In genomic region chr4:155893212-155893690, GRCm38 (mm10) we compare ENCODE assay signal across 8 mouse cellular contexts. TPM values are rescaled to one million over a fixed set of nuclear protein-coding genes. Genes with fewer than 3 reads are reported as not detected.
DNase-seq lines count a peak whose midpoint lies in the region; ATAC-seq lines count a peak whose summit lies in the region.

No protein-coding gene starts in this region.

- peaks cover 27% of the 10 kb centered on the region for H3K4me1 ChIP-seq in neural tube, embryonic 11.5 days (ENCODE audit: control insufficient read depth, insufficient read depth, low read length)
- H3K4me1 ChIP-seq in hindbrain, embryonic 12.5 days = peaks cover 40% of the 10 kb centered on the region

- peaks cover 7% of the 10 kb centered on the region for H3K36me3 ChIP-seq in neural tube, embryonic 11.5 days (ENCODE audit: control insufficient read depth, insufficient read depth, low read length)
- H3K36me3 ChIP-seq in hindbrain, embryonic 12.5 days = peaks cover 31% of the 10 kb centered on the region
- peaks cover 4% of the 10 kb centered on the region; the same call in 1 of the 2 replicates for H3K36me3 ChIP-seq in macrophage (ENCODE audit: inconsistent target)

- H3K9me3 ChIP-seq in neural tube, embryonic 11.5 days (ENCODE audit: control insufficient read depth, low read length) = no peaks in the 10 kb centered on the region
- H3K9me3 ChIP-seq in hindbrain, embryonic 12.5 days (replicated peaks) = no peaks in the 10 kb centered on the region

- H3K79me2 ChIP-seq in macrophage (ENCODE audit: inconsistent target) = peaks cover 55% of the 10 kb centered on the region

- ATAC-seq in neural tube, embryonic 11.5 days (ENCODE audit: insufficient read depth, low FRiP score, low TSS enrichment) = no peak
- no peak for ATAC-seq in hindbrain, embryonic 12.5 days (ENCODE audit: low FRiP score)

- WGBS in neural tube, embryonic 11.5 days = 78% methylated on average over 8 of the region's 8 CpGs
- 73% methylated on average over 8 of the region's 8 CpGs for WGBS in hindbrain, embryonic 12.5 days
- WGBS in macrophage (ENCODE audit: missing documents) = 79% methylated on average over 7 of the region's 8 CpGs

- H3K4me2 ChIP-seq in neural tube, embryonic 11.5 days (ENCODE audit: low read depth) = peak overlapping the region; percentile 98
- H3K4me2 ChIP-seq in hindbrain, embryonic 12.5 days (replicated peaks) = peak overlapping the region; percentile 98

- H3K9ac ChIP-seq in neural tube, embryonic 11.5 days (ENCODE audit: low read length) = peak overlapping the region; percentile 32
- peak overlapping the region; percentile 96 for H3K9ac ChIP-seq in hindbrain, embryonic 12.5 days

- peak; percentile 39 for DNase-seq in cerebellum, adult 9-11 months
- DNase-seq in cerebellum, postnatal 10 days = no peak
- DNase-seq in neural tube, embryonic 11.5 days (ENCODE audit: low spot score) = no peak
- no peak for DNase-seq in neural tube, embryonic 10.5 days (ENCODE audit: extremely low spot score, low spot score)
- DNase-seq in ovary, adult 18-20 months (ENCODE audit: low spot score) = no peak
- DNase-seq in right cerebral cortex, postnatal 25 days = no peak

- no peaks in the 10 kb centered on the region for H3K27me3 ChIP-seq in neural tube, embryonic 11.5 days (ENCODE audit: control insufficient read depth, insufficient read depth, low read length)
- no peaks in the 10 kb centered on the region for H3K27me3 ChIP-seq in hindbrain, embryonic 12.5 days

- H3K4me3 ChIP-seq in neural tube, embryonic 11.5 days (ENCODE audit: low read depth, low read length) = peak overlapping the region; percentile 90
- peak overlapping the region; percentile 95 for H3K4me3 ChIP-seq in hindbrain, embryonic 12.5 days
- H3K4me3 ChIP-seq in macrophage (ENCODE audit: inconsistent target) = peak overlapping the region; percentile 73

- H3K27ac ChIP-seq in neural tube, embryonic 11.5 days (ENCODE audit: low read depth, low read length) = no peak overlapping the region
- no peak overlapping the region for H3K27ac ChIP-seq in hindbrain, embryonic 12.5 days
- H3K27ac ChIP-seq in macrophage = no peak overlapping the region

RNA-seq across cellular contexts. Expression of gene Acap3, which starts 1.6 kb away (rescaled TPM):
- 44.3 and 45.4 TPM in 2 replicates for polyA plus RNA-seq in neural tube, embryonic 11.5 days (2014; fragmentation: Nextera tagmentation; extraction: Ambion mirVana)
- 64.9 and 66.9 TPM in 2 replicates for polyA plus RNA-seq in hindbrain, embryonic 12.5 days (2016; fragmentation: Nextera tagmentation; extraction: Ambion mirVana)
- 10 to 100 TPM in 24 of 26 experiments, 1 to 10 TPM in 2; 10.0 to 70.6 (median 29.3) TPM for total RNA-seq in macrophage (2018; cell fraction: chromatin; rRNA removed)
- 1 to 10 TPM; 3.4 to 9.9 (median 6.2) TPM for total RNA-seq in macrophage (2018; cell fraction: cytosol; rRNA removed)
- 10 to 100 TPM in 18 of 26 experiments, 1 to 10 TPM in 8; 2.2 to 46.6 (median 11.6) TPM for total RNA-seq in macrophage (2018; cell fraction: nucleus; rRNA removed)
- 8.2 to 8.7 TPM (median 8.3 TPM) in 3 replicates for polyA plus RNA-seq in macrophage (2018)

RNA-seq across cellular contexts. Expression of gene Pusl1, which starts 1.7 kb away (rescaled TPM):
- 37.5 and 42.2 TPM in 2 replicates for polyA plus RNA-seq in neural tube, embryonic 11.5 days (2014; fragmentation: Nextera tagmentation; extraction: Ambion mirVana)
- 45.1 and 48.3 TPM in 2 replicates for polyA plus RNA-seq in hindbrain, embryonic 12.5 days (2016; fragmentation: Nextera tagmentation; extraction: Ambion mirVana)
- total RNA-seq in macrophage (2018; cell fraction: chromatin; rRNA removed) = 10 to 100 TPM in 25 of 26 experiments, 1 to 10 TPM in 1; 8.3 to 54.6 (median 21.9) TPM
- total RNA-seq in macrophage (2018; cell fraction: cytosol; rRNA removed) = 10 to 100 TPM in 22 of 26 experiments, 1 to 10 TPM in 4; 8.7 to 21.0 (median 14.3) TPM
- total RNA-seq in macrophage (2018; cell fraction: nucleus; rRNA removed) = 10 to 100 TPM in 24 of 26 experiments, 1 to 10 TPM in 2; 6.6 to 61.1 (median 19.3) TPM
- polyA plus RNA-seq in macrophage (2018) = 12.4 to 21.3 TPM (median 17.4 TPM) in 3 replicates

RNA-seq across cellular contexts. Expression of gene Ints11, which starts 23.9 kb away (rescaled TPM):
- polyA plus RNA-seq in neural tube, embryonic 11.5 days (2014; fragmentation: Nextera tagmentation; extraction: Ambion mirVana) = 89.7 and 95.0 TPM in 2 replicates
- 74.9 and 76.3 TPM in 2 replicates for polyA plus RNA-seq in hindbrain, embryonic 12.5 days (2016; fragmentation: Nextera tagmentation; extraction: Ambion mirVana)
- total RNA-seq in macrophage (2018; cell fraction: chromatin; rRNA removed) = 10 to 100 TPM in 19 of 26 experiments, 1 to 10 TPM in 7; 5.0 to 31.6 (median 16.3) TPM
- 10 to 100 TPM; 10.8 to 25.6 (median 18.1) TPM for total RNA-seq in macrophage (2018; cell fraction: cytosol; rRNA removed)
- total RNA-seq in macrophage (2018; cell fraction: nucleus; rRNA removed) = 10 to 100 TPM in 18 of 26 experiments, 1 to 10 TPM in 8; 5.3 to 26.9 (median 14.3) TPM
- 11.2 to 22.1 TPM (median 18.6 TPM) in 3 replicates for polyA plus RNA-seq in macrophage (2018)

RNA-seq across cellular contexts. Expression of gene Cptp, which starts 24.0 kb away (rescaled TPM):
- 23.4 and 28.3 TPM in 2 replicates for polyA plus RNA-seq in neural tube, embryonic 11.5 days (2014; fragmentation: Nextera tagmentation; extraction: Ambion mirVana)
- 18.5 and 18.6 TPM in 2 replicates for polyA plus RNA-seq in hindbrain, embryonic 12.5 days (2016; fragmentation: Nextera tagmentation; extraction: Ambion mirVana)
- 10 to 100 TPM in 3 of 26 experiments, 1 to 10 TPM in 22, under 1 TPM in 1; 1.00 to 11.7 (median 4.3) TPM for total RNA-seq in macrophage (2018; cell fraction: chromatin; rRNA removed)
- total RNA-seq in macrophage (2018; cell fraction: cytosol; rRNA removed) = 10 to 100 TPM in 14 of 26 experiments, 1 to 10 TPM in 12; 4.4 to 14.1 (median 10.2) TPM
- 10 to 100 TPM in 8 of 26 experiments, 1 to 10 TPM in 18; 2.6 to 13.2 (median 6.2) TPM for total RNA-seq in macrophage (2018; cell fraction: nucleus; rRNA removed)
- polyA plus RNA-seq in macrophage (2018) = 6.6 to 11.4 TPM (median 8.7 TPM) in 3 replicates

RNA-seq across cellular contexts. Expression of gene Tas1r3, which starts 30.1 kb away (rescaled TPM):
- polyA plus RNA-seq in neural tube, embryonic 11.5 days (2014; fragmentation: Nextera tagmentation; extraction: Ambion mirVana) = 0.45 and 0.48 TPM in 2 replicates
- polyA plus RNA-seq in hindbrain, embryonic 12.5 days (2016; fragmentation: Nextera tagmentation; extraction: Ambion mirVana) = 0.53 and 0.65 TPM in 2 replicates
- total RNA-seq in macrophage (2018; cell fraction: chromatin; rRNA removed) = 1 to 10 TPM in 18 of 26 experiments, under 1 TPM in 8; 0.40 to 4.2 (median 1.7) TPM
- under 1 TPM in 25 of 26 experiments, not detected in 1; 0.05 to 0.42 (median 0.18) TPM for total RNA-seq in macrophage (2018; cell fraction: cytosol; rRNA removed)
- total RNA-seq in macrophage (2018; cell fraction: nucleus; rRNA removed) = 1 to 10 TPM in 17 of 26 experiments, under 1 TPM in 9; 0.20 to 3.2 (median 1.2) TPM
- polyA plus RNA-seq in macrophage (2018) = 0.04 to 0.11 TPM in 2 of 3 replicates, not detected in the other
